Mouse (Mus musculus) lung, postnatal 0 days (tissue): ENCODE measurements at regions not wholly inside any gene's neighbourhood (a gene's known extent, or its start where the extent isn't known, plus 50 kb on each side); places are given as distances from the start of the nearest gene placed in this dataset.

Experiments used
- CTCF ChIP-seq: IDR thresholded peaks from 2 replicates; pipeline ENCODE4 v1.5.1; 2016; ENCODE audit warnings: antibody characterized with exemption, mild to moderate bottlenecking
- EP300 ChIP-seq: IDR thresholded peaks from 2 replicates; pipeline ENCODE4 v1.6.1; 2016; ENCODE audit warnings: antibody characterized with exemption, mild to moderate bottlenecking, control low read depth

DNA sequence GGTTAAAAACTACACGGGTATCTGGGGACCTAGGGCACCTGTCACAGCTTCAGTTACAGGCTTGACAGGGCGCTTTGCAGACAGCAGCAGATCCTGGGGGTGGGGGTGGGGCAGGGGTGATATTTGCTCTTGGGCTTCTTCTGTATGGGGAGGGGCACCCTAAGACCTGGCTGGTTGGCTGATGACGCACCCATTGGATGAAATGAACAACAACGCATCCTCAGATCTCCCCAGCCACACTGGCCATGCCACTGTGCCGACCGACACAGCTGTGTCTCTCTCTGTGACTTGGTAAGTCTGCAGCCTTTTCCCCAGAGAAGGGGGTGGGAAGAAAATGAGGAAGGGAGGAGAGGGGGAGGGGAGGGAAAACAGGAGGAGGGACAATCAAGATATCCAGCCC is 114.3 kb downstream of the Tfap2c start:
- no peak for TF ChIP-seq EP300
- no peak for TF ChIP-seq CTCF
